Mouse (Mus musculus): ENCODE results near the gene Surf4. TPM values are rescaled to one million over a fixed set of nuclear protein-coding genes. Genes with fewer than 3 reads are reported as not detected.

The Surf4 gene
- total and polyA plus RNA-seq, 3 experiments: 109 to 161 (median 140) TPM

DNA sequence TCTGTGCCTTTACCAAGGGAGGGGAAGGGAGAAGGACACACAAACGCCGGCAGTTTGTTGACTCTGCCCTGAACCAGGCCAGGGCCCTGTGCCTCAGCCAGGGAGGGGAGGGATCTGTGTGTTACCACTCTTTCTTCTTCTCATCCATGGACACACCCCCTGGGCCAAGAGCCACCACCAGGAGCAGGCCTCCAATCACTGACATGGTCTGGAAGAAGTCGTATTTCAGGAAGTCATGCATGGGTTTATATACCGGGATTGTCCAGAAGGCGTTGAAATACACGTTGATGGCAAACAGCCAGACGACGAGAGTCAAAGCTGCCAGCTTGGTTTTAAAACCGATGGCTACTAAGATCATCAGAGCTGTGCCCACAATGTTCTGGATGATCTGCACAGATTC lies 11.9 kb downstream of the Surf4 start:
- TF ChIP-seq POLR2AphosphoS2 (IDR thresholded peaks at IDR 0.05; ENCODE audit: low read depth, low read length) (0 out of 2 replicates have a peak, but pooled peaks have one; percentile 67), JUND (conservative IDR thresholded peaks at IDR 0.05; ENCODE audit: low read depth, low read length) (no peak)
- H3K36me3 ChIP-seq (replicated peaks in 1 of 2; ENCODE audit: control insufficient read depth in 1 of 2, insufficient read depth in 1 of 2, low read length in 1 of 2): peaks cover 88 to 96% of the 10 kb centered on the region in 2 experiments
- H3K4me3 ChIP-seq (replicated peaks in 1 of 3; ENCODE audit: low read depth in 2 of 3, low read length in 2 of 3, poor library complexity in 1 of 3): no peak overlapping the region
- H3K4me1 ChIP-seq (ENCODE audit: control insufficient read depth in 1 of 2, insufficient read depth in 2 of 2): peaks cover 13 to 34% of the 10 kb centered on the region in 2 experiments
- H3K27ac ChIP-seq (ENCODE audit: insufficient read depth, low read depth): no peak overlapping the region
- peaks cover 19% of the 10 kb centered on the region for H3K79me2 ChIP-seq (replicated peaks; ENCODE audit: control insufficient read depth, extremely low read depth, insufficient read depth, poor library complexity, severe bottlenecking)
- H3K4me2 ChIP-seq (ENCODE audit: insufficient read depth, low read depth, poor library complexity, severe bottlenecking): no peak overlapping the region
- H3K9ac ChIP-seq (ENCODE audit: insufficient read depth, low read depth): no peak overlapping the region
- no peaks in the 10 kb centered on the region for H3K9me3 ChIP-seq (replicated peaks; ENCODE audit: low read length)
- H3K27me3 ChIP-seq (replicated peaks): no peaks in the 10 kb centered on the region
- in situ Hi-C loops (cut with MboI; ENCODE audit: low pct_ligation_motif_present, low pct_unique_long_range_greater_than_20kb, low sequenced_read_pairs) (no loop called here), dilution Hi-C loops (cut with MboI; ENCODE audit: extremely low pct_ligation_motif_present, extremely low pct_unique_long_range_greater_than_20kb, low sequenced_read_pairs) (no loop called here)
- DNase-seq (ENCODE audit: extremely low read depth): no peak

DNA sequence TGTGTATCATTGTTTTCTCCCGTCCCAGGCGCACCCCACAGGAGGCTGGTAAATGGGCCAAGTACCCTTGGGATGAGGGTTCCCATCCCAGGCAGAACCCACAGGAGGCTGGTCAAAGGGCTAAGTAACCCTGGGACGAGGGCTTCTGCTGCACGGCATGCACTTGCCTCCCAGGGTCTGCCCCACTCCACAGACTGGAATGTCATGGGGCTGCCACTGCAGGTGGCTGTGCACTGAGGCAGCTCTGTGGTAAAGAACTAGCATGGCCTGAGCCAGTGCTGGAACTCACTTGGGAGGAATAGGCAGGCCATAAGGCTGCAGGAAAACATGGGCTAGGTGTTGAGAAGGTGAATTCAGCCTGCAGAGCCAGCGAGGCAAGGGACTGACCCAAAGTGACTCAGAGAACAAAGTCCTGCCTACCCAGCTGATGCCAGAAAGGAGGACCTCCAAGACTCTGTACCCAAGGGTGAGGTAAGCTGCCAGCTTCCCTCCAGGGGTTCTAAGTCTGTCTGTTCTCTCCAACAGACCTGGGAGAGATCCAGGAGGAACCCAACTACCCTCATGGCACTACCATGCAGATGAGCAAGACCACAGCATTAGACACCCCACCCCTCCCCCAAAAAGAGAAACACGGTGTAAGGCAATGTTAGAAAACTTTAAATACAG lies 13.4 kb downstream of the Surf4 start:
- H3K4me2 ChIP-seq (ENCODE audit: insufficient read depth, low read depth, poor library complexity, severe bottlenecking): no peak overlapping the region
- dilution Hi-C loops (cut with MboI; ENCODE audit: extremely low pct_ligation_motif_present, extremely low pct_unique_long_range_greater_than_20kb, low sequenced_read_pairs): no loop called here
- H3K27ac ChIP-seq (ENCODE audit: insufficient read depth, low read depth): no peak overlapping the region
- H3K79me2 ChIP-seq (replicated peaks; ENCODE audit: control insufficient read depth, extremely low read depth, insufficient read depth, poor library complexity, severe bottlenecking): peaks cover 26% of the 10 kb centered on the region
- H3K4me3 ChIP-seq (replicated peaks in 1 of 3; ENCODE audit: low read depth in 2 of 3, low read length in 2 of 3, poor library complexity in 1 of 3): no peak overlapping the region
- peaks cover 77 to 82% of the 10 kb centered on the region in 2 experiments for H3K36me3 ChIP-seq (replicated peaks in 1 of 2; ENCODE audit: control insufficient read depth in 1 of 2, insufficient read depth in 1 of 2, low read length in 1 of 2)
- no peak for DNase-seq (ENCODE audit: extremely low read depth)
- H3K4me1 ChIP-seq (ENCODE audit: control insufficient read depth in 1 of 2, insufficient read depth in 2 of 2): peaks cover 11 to 36% of the 10 kb centered on the region in 2 experiments
- in situ Hi-C loops (cut with MboI; ENCODE audit: low pct_ligation_motif_present, low pct_unique_long_range_greater_than_20kb, low sequenced_read_pairs): no loop called here
- H3K27me3 ChIP-seq (replicated peaks): no peaks in the 10 kb centered on the region
- no peaks in the 10 kb centered on the region for H3K9me3 ChIP-seq (replicated peaks; ENCODE audit: low read length)
- H3K9ac ChIP-seq (ENCODE audit: insufficient read depth, low read depth): no peak overlapping the region
- TF ChIP-seq CHD1 (IDR thresholded peaks at IDR 0.05; ENCODE audit: low read depth, low read length): no peak
- TF ChIP-seq POLR2A (IDR thresholded peaks at IDR 0.05; ENCODE audit: low read depth, low read length): no peak; the same call in 1 of the 2 replicates
- no peak for TF ChIP-seq MYC (IDR thresholded peaks at IDR 0.05; ENCODE audit: low read depth, low read length)
- TF ChIP-seq ZMIZ1 (IDR thresholded peaks at IDR 0.05; ENCODE audit: low read depth, low read length): no peak; the same call in 1 of the 2 replicates
- no peak for TF ChIP-seq ZC3H11A (IDR thresholded peaks at IDR 0.05; ENCODE audit: low read depth, low read length)
- TF ChIP-seq EP300 (IDR thresholded peaks at IDR 0.05; ENCODE audit: low read length): no peak
- TF ChIP-seq MAX (IDR thresholded peaks at IDR 0.05; ENCODE audit: low read length): no peak
- no peak for TF ChIP-seq MAZ (IDR thresholded peaks at IDR 0.05; ENCODE audit: low read depth, low read length)

DNA sequence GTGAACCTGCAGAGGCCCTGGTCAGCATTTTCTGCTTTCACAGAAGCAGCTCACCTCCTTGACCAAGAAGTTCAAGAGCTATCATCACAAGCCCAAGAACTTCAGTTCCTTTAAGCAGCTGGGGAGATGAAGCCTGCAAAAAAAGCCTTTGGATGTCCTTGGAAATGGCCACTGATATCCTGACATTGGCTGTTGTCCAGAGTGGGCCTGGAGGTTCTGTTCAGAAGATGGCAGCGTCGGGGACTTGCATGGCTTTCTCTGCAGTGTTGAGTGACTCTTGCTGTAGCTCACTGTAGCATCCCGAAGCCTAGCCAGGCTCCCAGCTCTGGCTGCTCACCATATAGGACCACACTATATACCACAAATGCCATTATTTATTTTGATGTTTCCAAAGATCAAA lies 14.0 kb downstream of the Surf4 start:
- Histone ChIP-seq H3K4me2 (ENCODE audit: insufficient read depth, low read depth, poor library complexity, severe bottlenecking) (no peak overlapping the region), H3K4me1 (ENCODE audit: control insufficient read depth in 1 of 2, insufficient read depth in 2 of 2) (peaks cover 12 to 42% of the 10 kb centered on the region in 2 experiments), H3K79me2 (replicated peaks; ENCODE audit: control insufficient read depth, extremely low read depth, insufficient read depth, poor library complexity, severe bottlenecking) (peaks cover 32% of the 10 kb centered on the region), H3K4me3 (replicated peaks in 1 of 3; ENCODE audit: low read depth in 2 of 3, low read length in 2 of 3, poor library complexity in 1 of 3) (no peak overlapping the region), H3K27ac (ENCODE audit: insufficient read depth, low read depth) (no peak overlapping the region), H3K9me3 (replicated peaks; ENCODE audit: low read length) (no peaks in the 10 kb centered on the region), H3K9ac (ENCODE audit: insufficient read depth, low read depth) (no peak overlapping the region), H3K36me3 (replicated peaks in 1 of 2; ENCODE audit: control insufficient read depth in 1 of 2, insufficient read depth in 1 of 2, low read length in 1 of 2) (peaks cover 71 to 76% of the 10 kb centered on the region in 2 experiments), H3K27me3 (replicated peaks) (no peaks in the 10 kb centered on the region)
- dilution Hi-C loops (cut with MboI; ENCODE audit: extremely low pct_ligation_motif_present, extremely low pct_unique_long_range_greater_than_20kb, low sequenced_read_pairs): no loop called here
- in situ Hi-C loops (cut with MboI; ENCODE audit: low pct_ligation_motif_present, low pct_unique_long_range_greater_than_20kb, low sequenced_read_pairs): no loop called here
- peak; percentile 9; the same call in 1 of the 2 replicates for TF ChIP-seq POLR2AphosphoS2 (IDR thresholded peaks at IDR 0.05; ENCODE audit: low read depth, low read length)
- TF ChIP-seq ZKSCAN1 (IDR thresholded peaks at IDR 0.05; ENCODE audit: borderline replicate concordance, low read depth, low read length): no peak
- DNase-seq (ENCODE audit: extremely low read depth): no peak

All from CH12.LX (cell line).